Mouse (Mus musculus) inflammation-experienced regulatory T-cells, adult 6 months (primary cell): Measurements from ENCODE around the gene Map7d1. TPM values are rescaled to one million over a fixed set of nuclear protein-coding genes. Genes with fewer than 3 reads are reported as not detected.
A peak's percentile ranks its signal among the peaks of the same experiment; 100 is the strongest.

Source experiments
- ATAC-seq: one replicate; pipeline ENCODE4 v1.8.0; 2017
- polyA plus RNA-seq, 3 experiments: library from polyadenylated mRNA; unstranded; fragments of 100-300 nt; shearing (Covaris generic); gene quantifications; one replicate each; pipeline ENCODE4 v1.2.1; 2017

The Map7d1 gene
- polyA plus RNA-seq: 1 to 10 TPM; 3.2 to 6.6 (median 5.1) TPM

- ATAC-seq: peak; percentile 75
Measured at GRCm38 (mm10) chr4:126256131-126256791, at the start of gene Map7d1. Gene Map7d1 (minus strand): TSS chr4:126256343.

GRCm38 (mm10) chr4:126305428-126305827 lies 49.3 kb upstream of the Map7d1 start:
- no peak for ATAC-seq

- ATAC-seq: no peak
Measured at GRCm38 (mm10) chr4:126303877-126304276, 47.7 kb upstream of the Map7d1 start.

GRCm38 (mm10) chr4:126301584-126302309 lies 45.6 kb upstream of the Map7d1 start:
- ATAC-seq: no peak

GRCm38 (mm10) chr4:126300916-126301583 lies 44.9 kb upstream of the Map7d1 start:
- ATAC-seq: peak; percentile 29

GRCm38 (mm10) chr4:126296617-126297101 lies 40.5 kb upstream of the Map7d1 start:
- ATAC-seq: peak; percentile 15

GRCm38 (mm10) chr4:126295937-126296336 lies 39.8 kb upstream of the Map7d1 start:
- ATAC-seq: no peak

- no peak for ATAC-seq
Measured at GRCm38 (mm10) chr4:126295152-126295551, 39.0 kb upstream of the Map7d1 start.

- ATAC-seq: no peak
Measured at GRCm38 (mm10) chr4:126291196-126291595, 35.1 kb upstream of the Map7d1 start.

- no peak for ATAC-seq
Measured at GRCm38 (mm10) chr4:126290314-126290713, 34.2 kb upstream of the Map7d1 start.

GRCm38 (mm10) chr4:126288085-126288666 lies 32.0 kb upstream of the Map7d1 start:
- no peak for ATAC-seq

- no peak for ATAC-seq
Measured at GRCm38 (mm10) chr4:126287302-126287995, 31.3 kb upstream of the Map7d1 start.

- no peak for ATAC-seq
Measured at GRCm38 (mm10) chr4:126286492-126286891, 30.3 kb upstream of the Map7d1 start, which contains the start of gene Col8a2. Gene Col8a2 (plus strand): TSS chr4:126286793.

- ATAC-seq: no peak
Measured at GRCm38 (mm10) chr4:126283582-126283981, 27.4 kb upstream of the Map7d1 start.

- ATAC-seq: no peak
Measured at GRCm38 (mm10) chr4:126281706-126282105, 25.6 kb upstream of the Map7d1 start.

GRCm38 (mm10) chr4:126278961-126279360 lies 22.8 kb upstream of the Map7d1 start:
- no peak for ATAC-seq

GRCm38 (mm10) chr4:126278565-126278915 lies 22.4 kb upstream of the Map7d1 start:
- no peak for ATAC-seq

GRCm38 (mm10) chr4:126277906-126278564 lies 21.9 kb upstream of the Map7d1 start:
- ATAC-seq: peak; percentile 82

- ATAC-seq: no peak
Measured at GRCm38 (mm10) chr4:126275681-126276131, 19.6 kb upstream of the Map7d1 start.

GRCm38 (mm10) chr4:126275081-126275480 lies 18.9 kb upstream of the Map7d1 start:
- ATAC-seq: no peak

GRCm38 (mm10) chr4:126273753-126274152 lies 17.6 kb upstream of the Map7d1 start:
- ATAC-seq: no peak

GRCm38 (mm10) chr4:126269292-126269691 lies 13.1 kb upstream of the Map7d1 start:
- no peak for ATAC-seq
